Mouse (Mus musculus) cerebellum, postnatal 10 days (tissue): ENCODE measurements around the gene Tbxa2r.
A peak's percentile ranks its signal among the peaks of the same experiment; 100 is the strongest.

Experiments used
- DNase-seq, 2 experiments: peaks; one replicate each; pipeline ENCODE4 v3.0.0; 2021; ENCODE audit warnings: mixed read lengths in 2 of 2

The Tbxa2r gene

GRCm38 (mm10) chr10:81375322-81375721 lies 46.8 kb downstream of the Tbxa2r start:
- no peak for DNase-seq

GRCm38 (mm10) chr10:81376561-81377361 lies 48.2 kb downstream of the Tbxa2r start:
- peak in 1 of 2 experiments; percentile 39 for DNase-seq

GRCm38 (mm10) chr10:81377362-81377664 lies 48.8 kb downstream of the Tbxa2r start:
- peak in 1 of 2 experiments; percentile 4 for DNase-seq

GRCm38 (mm10) chr10:81377793-81378552 lies 49.4 kb downstream of the Tbxa2r start, which contains the start of gene Fzr1:
TSS of gene Fzr1 (minus strand) at chr10:81378516.
- no peak for DNase-seq

- DNase-seq: peak; percentile 100
These were observed 50.1 kb downstream of the Tbxa2r start for GRCm38 (mm10) chr10:81378553-81379182.

DNA sequence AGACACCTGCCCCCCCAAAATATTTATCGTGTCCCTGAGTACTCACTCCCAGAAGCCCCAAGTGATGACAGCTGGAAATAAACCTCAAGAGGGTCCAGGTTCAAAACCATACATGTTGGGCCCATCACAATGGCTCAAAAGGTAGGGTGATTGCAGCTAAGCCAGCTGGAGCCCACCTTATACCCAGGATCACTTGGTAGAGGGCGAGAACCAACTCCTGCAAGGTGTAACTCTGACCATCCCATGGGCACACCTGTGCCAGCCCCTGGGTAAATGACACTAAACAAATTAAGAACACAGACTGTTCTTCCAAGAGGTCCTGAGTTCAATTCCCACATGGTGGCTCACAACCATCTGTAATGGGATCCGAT lies 50.6 kb downstream of the Tbxa2r start:
- DNase-seq: no peak

GRCm38 (mm10) chr10:81379809-81380378 lies 51.4 kb downstream of the Tbxa2r start:
- no peak for DNase-seq

DNA sequence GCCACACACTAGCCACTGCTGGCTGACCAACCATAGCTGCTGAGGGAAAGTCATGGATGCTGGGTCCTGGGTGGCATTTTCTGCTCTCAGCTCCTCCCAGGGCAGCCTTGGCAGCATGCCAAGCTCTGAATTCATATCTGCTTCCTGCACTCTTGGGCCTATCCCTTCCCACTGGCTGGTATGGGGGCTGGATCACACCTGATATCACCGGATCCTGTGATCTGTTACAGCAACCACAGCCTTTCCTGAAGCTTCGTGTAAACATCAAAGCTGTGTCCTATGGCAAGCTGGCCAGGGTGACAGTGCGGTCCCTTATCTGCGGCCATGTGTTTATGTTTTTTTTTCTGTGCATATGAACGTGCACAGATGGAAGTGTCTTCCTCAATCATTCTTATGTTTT lies 53.5 kb downstream of the Tbxa2r start:
- DNase-seq: peak in 1 of 2 experiments; percentile 52

DNA sequence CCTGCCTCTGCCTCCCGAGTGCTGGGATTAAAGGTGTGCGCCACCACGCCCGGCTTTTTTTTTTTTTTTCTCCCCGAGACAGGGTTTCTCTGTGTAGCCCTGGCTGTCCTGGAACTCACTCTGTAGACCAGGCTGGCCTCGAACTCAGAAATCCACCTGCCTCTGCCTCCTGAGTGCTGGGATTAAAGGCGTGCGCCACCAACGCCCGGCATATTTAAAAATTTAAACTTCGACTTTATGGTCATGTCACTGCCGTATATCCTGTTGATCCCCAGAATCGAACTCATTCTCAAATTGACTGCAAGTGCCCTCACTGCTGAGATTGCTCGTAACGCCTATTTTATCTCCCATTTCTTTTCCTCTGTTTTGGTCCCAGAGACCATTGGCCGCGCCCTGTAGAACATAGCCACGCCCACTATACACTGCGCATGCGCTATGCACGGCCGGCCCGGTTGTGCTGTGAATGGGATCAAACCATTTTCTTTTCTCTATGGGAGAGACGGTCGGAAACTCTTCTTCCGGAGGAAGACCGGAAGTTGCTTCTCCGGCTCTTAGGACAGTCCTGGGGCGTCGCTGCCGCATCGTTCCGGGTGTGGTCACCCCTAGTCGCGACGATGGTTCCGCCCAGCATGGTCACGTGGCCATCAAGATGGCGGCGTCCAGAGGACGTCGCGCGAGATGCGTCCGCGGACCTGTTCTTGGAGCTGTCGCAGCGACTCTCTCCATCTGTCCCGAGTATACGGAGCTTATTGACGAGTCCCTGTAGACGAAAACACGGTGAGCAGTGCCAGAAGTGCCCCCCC lies 55.5 kb downstream of the Tbxa2r start, which contains the start of the genes Dohh and Gm48551:
Gene Dohh (plus strand): TSS at position 627 of the 803 bp plus-strand sequence.
Gene Gm48551 (plus strand): TSS at position 665 of the 803 bp plus-strand sequence.
- DNase-seq: peak; percentile 100

DNA sequence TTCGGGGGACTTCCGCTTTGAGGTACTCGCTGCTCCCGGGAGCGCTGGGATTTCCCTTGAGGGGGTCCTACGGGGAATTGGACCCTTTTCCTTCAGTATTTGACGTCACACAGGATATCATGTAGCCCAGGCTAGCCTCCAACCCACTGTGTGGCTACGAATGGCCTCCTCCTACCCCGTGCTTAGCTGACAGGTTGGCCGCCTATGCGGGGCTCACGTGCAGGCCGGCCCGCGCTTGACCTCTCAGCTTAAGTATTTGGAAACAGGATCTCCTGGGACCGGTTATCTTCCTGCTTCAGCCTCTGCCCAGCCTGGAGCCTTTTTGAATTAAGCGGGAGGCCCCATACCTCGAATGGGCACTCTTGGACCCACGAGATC lies 56.1 kb downstream of the Tbxa2r start:
- no peak for DNase-seq
